Mouse (Mus musculus): ENCODE measurements around the gene Tsga13.

The Tsga13 gene

DNA sequence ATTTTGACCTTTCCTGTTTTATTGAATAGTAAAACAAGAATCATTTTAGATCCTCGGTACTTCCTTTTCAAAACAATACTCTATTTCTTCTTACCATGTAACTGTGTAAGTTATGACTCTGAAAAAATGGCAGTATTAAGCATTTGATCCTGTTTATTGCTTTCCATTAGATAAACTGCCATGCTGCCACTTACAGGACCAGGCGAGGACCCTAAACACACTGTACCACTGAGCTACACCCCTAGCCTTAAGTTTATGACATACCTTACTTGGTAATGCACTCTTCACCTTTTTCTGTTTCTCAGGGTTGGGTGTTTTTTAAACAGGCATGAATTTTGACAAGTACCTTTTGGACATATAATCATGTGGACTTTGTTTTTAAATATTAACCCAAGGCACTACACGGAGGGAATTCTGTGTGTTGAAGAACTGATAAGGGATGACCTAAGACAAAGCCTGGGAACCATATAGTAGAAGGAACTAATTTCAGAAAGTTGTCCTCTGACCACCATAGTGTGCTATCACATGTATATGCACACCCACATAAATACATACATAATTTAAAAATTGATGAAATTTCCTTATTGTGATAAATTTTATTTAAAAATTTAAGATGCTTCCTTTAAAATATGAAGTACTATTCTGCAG is 50.2 kb downstream of the Tsga13 start:
- no peak for DNase-seq (ENCODE audit: low spot score in 2 of 2)

- no peak for DNase-seq (ENCODE audit: low spot score in 2 of 2)
Observed at GRCm38 (mm10) chr6:30855956-30856355, 59.4 kb downstream of the Tsga13 start.

- no peak for DNase-seq (ENCODE audit: low spot score in 2 of 2)
Observed at GRCm38 (mm10) chr6:30855205-30855604, 60.2 kb downstream of the Tsga13 start.

DNA sequence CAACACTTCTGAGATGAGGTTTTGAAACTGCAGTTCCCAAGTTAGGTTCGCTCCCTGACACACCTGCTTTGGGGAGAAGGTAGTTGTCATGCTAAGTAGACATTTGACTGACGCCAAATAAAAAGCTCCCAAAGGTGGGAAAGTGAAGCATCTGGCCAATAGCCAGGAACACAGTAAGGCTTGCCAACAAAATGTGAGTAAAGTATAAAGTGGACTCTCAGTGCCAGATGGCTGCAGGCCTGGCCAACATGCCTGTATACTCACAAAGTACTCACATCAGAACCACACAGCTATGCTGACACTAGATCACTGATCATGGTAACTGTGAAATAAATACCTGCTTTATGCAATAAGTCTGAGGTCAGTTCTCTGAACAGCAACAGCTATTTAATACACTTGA is 65.6 kb downstream of the Tsga13 start:
- DNase-seq (ENCODE audit: low spot score in 2 of 2), result no peak

Data from urinary bladder, postnatal 4 days (tissue).